Mouse (Mus musculus) heart, adult 8-10 months (tissue): ENCODE measurements at regions not wholly inside any gene's neighbourhood (a gene's known extent, or its start where the extent isn't known, plus 50 kb on each side); places are given as distances from the start of the nearest gene placed in this dataset.

Experiments
- DNase-seq: peaks from one replicate; pipeline ENCODE4 v3.0.0; 2022; ENCODE audit warnings: low spot score

DNA sequence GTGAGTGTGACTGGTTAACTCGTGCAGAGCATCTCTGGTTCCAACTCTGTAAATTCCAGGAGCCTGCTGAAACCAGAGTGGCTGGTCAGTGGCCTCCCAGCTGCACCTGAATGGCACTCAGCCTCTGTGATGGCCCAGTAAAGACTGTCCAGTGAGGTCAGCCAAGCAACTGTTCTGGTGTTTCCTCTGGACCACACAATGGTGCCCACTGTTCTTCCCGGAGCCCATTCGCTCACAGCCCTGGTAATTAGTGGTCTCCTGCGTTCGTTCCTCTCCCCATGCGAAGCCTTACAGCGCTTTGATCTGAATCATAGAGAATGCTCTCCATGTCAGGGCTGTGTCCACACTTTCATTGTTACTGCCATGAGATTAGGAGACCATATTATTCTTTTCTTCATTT lies 75.5 kb downstream of the Enkur start:
- DNase-seq: no peak

GRCm38 (mm10) chr2:21126531-21126930 lies 78.6 kb downstream of the Enkur start:
- no peak for DNase-seq

DNA sequence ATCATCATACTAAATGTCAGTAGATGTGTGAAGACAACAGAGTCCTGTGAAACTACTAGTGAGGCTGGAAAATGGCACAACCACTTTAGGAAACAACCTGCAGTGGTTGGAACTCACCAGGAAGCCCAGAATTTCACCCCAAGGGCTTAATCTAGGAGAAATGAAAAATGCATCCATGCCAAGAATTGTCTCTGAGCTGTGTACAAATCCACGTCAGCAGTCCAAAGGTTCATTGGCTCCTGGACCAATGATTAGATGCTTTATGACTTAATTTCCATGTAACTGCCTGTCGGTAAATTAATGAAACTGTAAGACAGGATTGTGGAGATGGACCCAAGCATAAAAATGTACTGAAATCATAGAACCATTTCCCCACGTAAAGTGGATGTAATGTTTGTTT lies 82.7 kb downstream of the Enkur start:
- DNase-seq: no peak

DNA sequence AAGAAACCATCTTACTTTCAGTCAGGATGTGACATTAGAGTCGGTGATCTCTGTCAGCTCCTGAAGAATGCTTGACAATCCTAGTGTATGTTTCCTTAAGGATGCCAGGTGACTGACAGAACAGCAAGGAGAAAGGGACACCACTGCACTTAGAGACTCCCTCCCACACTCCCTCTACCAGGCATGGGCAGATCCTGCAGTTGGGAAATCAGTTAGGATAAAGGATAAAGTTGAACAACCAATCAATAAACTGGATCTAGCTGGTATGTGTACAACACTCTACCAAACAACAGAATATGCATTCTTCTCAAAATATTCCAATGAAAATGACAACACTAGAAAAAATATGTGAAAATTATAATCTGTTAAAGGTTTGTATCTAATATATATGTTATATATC lies 83.5 kb downstream of the Enkur start:
- no peak for DNase-seq

DNA sequence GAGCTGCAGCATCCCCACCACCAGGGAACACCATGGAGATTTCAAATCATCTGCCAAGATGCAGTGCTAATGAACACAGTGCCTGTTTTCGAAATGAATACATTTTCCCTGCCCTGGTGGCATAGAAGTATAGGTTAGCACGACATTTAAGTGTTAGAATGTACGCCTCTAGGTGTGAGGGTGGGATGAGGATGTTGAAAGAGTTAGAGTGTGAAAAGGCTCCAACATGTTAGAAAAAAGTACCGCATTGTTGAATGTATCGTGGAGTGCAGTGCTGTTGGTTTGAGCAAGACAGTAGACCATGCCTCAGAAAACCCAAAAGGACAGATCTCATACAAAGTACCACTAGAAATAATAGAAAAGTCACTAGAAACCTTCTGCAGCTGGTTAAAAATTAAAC lies 88.3 kb downstream of the Enkur start:
- DNase-seq: no peak

GRCm38 (mm10) chr2:21111527-21111926 lies 93.6 kb downstream of the Enkur start:
- peak; percentile 32 for DNase-seq

GRCm38 (mm10) chr2:21100248-21100808 lies 104.8 kb downstream of the Enkur start:
- DNase-seq: no peak

- no peak for DNase-seq
Measured at GRCm38 (mm10) chr2:21091058-21091971, 113.8 kb downstream of the Enkur start.

DNA sequence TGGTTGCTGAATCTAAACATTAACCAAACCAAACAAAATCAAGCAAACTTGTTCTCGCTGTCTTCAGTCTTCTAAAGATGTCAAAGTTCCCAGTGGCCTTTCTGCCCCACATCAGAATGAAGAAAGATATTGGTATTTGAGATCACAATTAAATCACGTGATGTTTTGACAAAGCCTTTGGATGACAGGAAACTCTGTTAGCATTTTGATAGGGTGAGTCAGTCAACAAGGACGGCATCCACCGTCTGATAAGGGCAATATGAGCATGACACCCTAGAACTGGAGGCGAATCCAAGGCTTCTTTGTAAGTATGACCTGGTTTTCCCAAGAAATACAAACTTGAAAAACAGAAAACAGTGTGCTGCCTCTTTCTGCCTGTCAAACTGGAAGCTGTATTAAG lies 116.8 kb upstream of the Arhgap21 start:
- DNase-seq: no peak

GRCm38 (mm10) chr2:21067292-21067850 lies 98.7 kb upstream of the Arhgap21 start:
- DNase-seq: no peak

- DNase-seq: no peak
Measured at GRCm38 (mm10) chr2:21060347-21060650, 91.6 kb upstream of the Arhgap21 start.

- DNase-seq: no peak
Measured at GRCm38 (mm10) chr2:21059618-21060346, 91.1 kb upstream of the Arhgap21 start.

DNA sequence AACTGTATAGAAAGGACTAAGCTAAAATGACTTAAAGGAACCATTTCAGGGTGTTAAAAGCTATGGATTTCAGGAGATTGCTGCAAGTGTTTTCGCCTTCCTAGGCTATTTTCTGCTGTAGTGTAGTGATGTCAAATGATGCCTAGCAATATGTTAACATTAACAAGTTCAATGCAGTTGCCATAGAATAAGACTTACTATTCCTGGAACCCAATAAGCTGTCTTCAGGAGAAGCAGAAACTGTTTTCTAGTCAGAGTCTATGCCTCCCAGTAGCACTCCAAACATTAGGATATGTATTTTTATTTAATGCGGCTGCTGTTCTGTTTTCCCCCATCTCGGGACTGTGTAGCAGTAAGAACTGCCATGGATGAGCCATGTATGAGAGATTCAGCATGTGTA lies 90.3 kb upstream of the Arhgap21 start:
- DNase-seq: no peak

GRCm38 (mm10) chr2:21056450-21057210 lies 87.9 kb upstream of the Arhgap21 start:
- DNase-seq: no peak

GRCm38 (mm10) chr2:21055416-21055815 lies 86.7 kb upstream of the Arhgap21 start:
- DNase-seq: no peak

DNA sequence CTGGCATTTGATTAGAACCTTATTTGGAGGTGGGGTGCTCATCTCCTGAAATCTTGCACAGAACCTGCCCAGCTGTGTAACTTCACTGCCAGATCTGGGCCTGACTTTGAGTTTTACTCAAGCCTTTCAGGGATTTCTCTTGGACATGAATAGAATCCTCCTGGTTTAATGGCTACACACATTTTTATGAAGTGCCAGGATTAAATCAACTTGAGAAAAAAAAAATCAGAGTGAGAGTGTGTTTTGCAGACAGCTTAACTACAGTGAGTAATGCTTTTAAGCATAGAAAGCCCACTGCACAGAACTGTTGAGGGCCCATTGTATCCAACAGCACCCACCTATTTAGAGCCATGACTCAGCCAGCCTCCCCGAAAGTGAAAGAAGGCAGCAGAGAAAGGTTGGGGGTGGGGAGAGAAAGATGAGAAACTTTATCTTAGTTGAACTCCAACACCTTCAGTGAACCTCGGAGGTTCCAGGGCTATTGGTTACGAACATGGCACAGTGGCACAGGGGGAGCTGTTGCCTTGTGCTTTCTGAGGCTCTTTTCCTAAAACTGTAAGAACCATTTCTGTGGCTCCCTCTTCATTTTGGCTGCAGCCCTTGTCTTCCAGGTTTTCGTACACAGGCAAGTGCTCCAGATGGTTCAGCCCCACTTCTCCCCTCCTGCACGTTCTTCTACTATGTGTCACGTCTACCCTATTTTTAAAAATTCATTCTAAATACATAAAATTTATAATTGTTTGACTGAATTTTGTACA lies 85.8 kb upstream of the Arhgap21 start:
- no peak for DNase-seq

DNA sequence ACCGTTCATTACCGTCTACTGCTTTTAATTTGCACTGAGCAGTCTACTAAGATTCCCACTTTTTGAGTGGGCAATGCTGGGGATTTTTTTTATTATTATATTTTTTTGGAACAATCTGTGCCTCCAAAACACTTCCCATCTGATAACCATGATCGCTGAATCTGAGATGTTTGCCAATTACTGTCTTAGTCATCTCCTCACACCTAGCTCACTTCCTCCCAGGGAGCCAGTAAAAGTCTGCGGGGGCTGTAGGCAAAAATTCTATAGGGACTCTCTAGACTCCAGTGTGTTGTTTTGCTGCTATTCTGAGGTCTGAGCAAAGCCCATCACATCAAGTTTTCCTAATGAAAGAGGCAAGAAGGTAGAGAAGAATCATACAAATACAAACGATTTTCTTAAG lies 84.9 kb upstream of the Arhgap21 start:
- DNase-seq: no peak

GRCm38 (mm10) chr2:21048996-21049395 lies 80.3 kb upstream of the Arhgap21 start:
- no peak for DNase-seq

- no peak for DNase-seq
Measured at GRCm38 (mm10) chr2:21048226-21048625, 79.5 kb upstream of the Arhgap21 start.

GRCm38 (mm10) chr2:21046503-21047116 lies 77.9 kb upstream of the Arhgap21 start:
- DNase-seq: no peak

DNA sequence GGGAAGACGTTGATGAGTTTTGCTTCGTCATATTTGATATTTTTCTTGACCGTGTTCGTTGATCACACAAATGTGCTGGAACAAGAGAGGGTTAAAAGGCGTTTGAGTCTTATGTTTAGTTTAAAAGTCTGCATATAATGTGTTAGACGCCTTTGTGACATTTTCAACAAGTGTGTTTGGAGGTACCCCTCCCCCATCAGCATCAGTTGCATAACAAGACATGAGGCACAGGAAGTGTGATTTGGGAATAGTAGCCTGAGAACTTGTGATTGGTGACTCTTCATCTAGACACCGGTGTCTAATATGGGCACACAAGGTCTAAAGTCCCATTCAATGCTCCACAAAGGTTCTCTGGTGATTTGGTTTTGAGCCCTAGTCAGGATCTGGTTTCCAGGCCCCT lies 76.1 kb upstream of the Arhgap21 start:
- DNase-seq: no peak
